Mouse (Mus musculus): ENCODE data around the gene Abhd16b. TPM values are rescaled to one million over a fixed set of nuclear protein-coding genes. Genes with fewer than 3 reads are reported as not detected.

Abhd16b gene
- total and polyA plus RNA-seq, 3 experiments, result 0.08 TPM; not detected in 2

GRCm38 (mm10) chr2:181453274-181453673 lies 39.7 kb upstream of the Abhd16b start:
- DNase-seq (ENCODE audit: low read depth, low spot score), result peak; percentile 50
- no peaks in the 10 kb centered on the region for H3K36me3 ChIP-seq (ENCODE audit: control insufficient read depth in 1 of 2, insufficient read depth in 2 of 2, low read length in 2 of 2)
- no peak overlapping the region for H3K4me3 ChIP-seq (ENCODE audit: control insufficient read depth in 1 of 2, insufficient read depth in 1 of 2, low read depth in 2 of 2, low read length in 2 of 2)
- H3K9me3 ChIP-seq (replicated peaks; ENCODE audit: insufficient read depth, low read length), result no peaks in the 10 kb centered on the region
- no peaks in the 10 kb centered on the region for H3K4me1 ChIP-seq (ENCODE audit: control insufficient read depth in 1 of 2, insufficient read depth in 2 of 2, low read length in 2 of 2)
- TF ChIP-seq RAD21 (IDR thresholded peaks at IDR 0.05; ENCODE audit: low read depth, low read length) (peak; percentile 30), SMC3 (IDR thresholded peaks at IDR 0.05; ENCODE audit: low read depth, low read length) (peak; percentile 34), UBTF (IDR thresholded peaks at IDR 0.05; ENCODE audit: borderline replicate concordance, insufficient read depth, low read depth, low read length) (no peak), NELFE (IDR thresholded peaks at IDR 0.05; ENCODE audit: low read depth, low read length) (no peak), MAX (IDR thresholded peaks at IDR 0.05; ENCODE audit: low read length) (no peak), CTCF (IDR thresholded peaks at IDR 0.05 in 2 of 3, conservative IDR thresholded peaks at IDR 0.05 in 1 of 3; ENCODE audit: control insufficient read depth in 1 of 3, insufficient read depth in 1 of 3, low read depth in 2 of 3, low read length in 3 of 3, poor library complexity in 1 of 3, severe bottlenecking in 1 of 3) (peak in 2 of 3 experiments; percentile 49 to 64; a peak in 4 of 6 replicates)
- no peak overlapping the region for H3K9ac ChIP-seq (ENCODE audit: control insufficient read depth, low read depth, low read length, poor library complexity, severe bottlenecking)
- H3K27ac ChIP-seq (ENCODE audit: control insufficient read depth, low read depth, low read length), result no peak overlapping the region
- peaks cover 7 to 11% of the 10 kb centered on the region in 2 experiments for H3K27me3 ChIP-seq (ENCODE audit: control insufficient read depth in 1 of 2, insufficient read depth in 2 of 2, low read length in 2 of 2)
- no peaks in the 10 kb centered on the region for H3K79me2 ChIP-seq (ENCODE audit: control insufficient read depth, insufficient read depth, low read length, poor library complexity)

- H3K27me3 ChIP-seq (ENCODE audit: control insufficient read depth in 1 of 2, insufficient read depth in 2 of 2, low read length in 2 of 2), result peaks cover 11 to 18% of the 10 kb centered on the region in 2 experiments
- TF ChIP-seq POLR2AphosphoS2 (IDR thresholded peaks at IDR 0.05; ENCODE audit: low read length) (no peak), BHLHE40 (IDR thresholded peaks at IDR 0.05; ENCODE audit: borderline replicate concordance, low read depth, low read length) (no peak), TCF12 (IDR thresholded peaks at IDR 0.05; ENCODE audit: low read depth, low read length) (no peak), USF2 (IDR thresholded peaks at IDR 0.05; ENCODE audit: borderline replicate concordance in 1 of 2, insufficient read depth in 1 of 2, low read depth in 1 of 2, low read length in 2 of 2) (no peak), E2F4 (IDR thresholded peaks at IDR 0.05; ENCODE audit: borderline replicate concordance, low read depth, low read length) (no peak), CTCF (IDR thresholded peaks at IDR 0.05 in 2 of 3, conservative IDR thresholded peaks at IDR 0.05 in 1 of 3; ENCODE audit: control insufficient read depth in 1 of 3, insufficient read depth in 1 of 3, low read depth in 2 of 3, low read length in 3 of 3, poor library complexity in 1 of 3, severe bottlenecking in 1 of 3) (no peak), GATA1 (IDR thresholded peaks at IDR 0.05; ENCODE audit: low read depth, low read length) (no peak), ZNF384 (IDR thresholded peaks at IDR 0.05; ENCODE audit: low read depth, low read length) (no peak), NRF1 (IDR thresholded peaks at IDR 0.05; ENCODE audit: insufficient read depth, low read depth, low read length, poor library complexity, severe bottlenecking) (no peak), KAT2A (conservative IDR thresholded peaks at IDR 0.05; ENCODE audit: low read depth, low read length) (no peak), CHD2 (IDR thresholded peaks at IDR 0.05; ENCODE audit: low read length) (no peak), HCFC1 (IDR thresholded peaks at IDR 0.05; ENCODE audit: low read depth, low read length) (no peak), NELFE (IDR thresholded peaks at IDR 0.05; ENCODE audit: low read depth, low read length) (no peak), POLR2A (IDR thresholded peaks at IDR 0.05; ENCODE audit: control insufficient read depth in 1 of 2, insufficient read depth in 1 of 2, low read depth in 1 of 2, low read length in 2 of 2, poor library complexity in 1 of 2) (no peak), ZMIZ1 (IDR thresholded peaks at IDR 0.05; ENCODE audit: low read depth, low read length) (no peak)
- no peak overlapping the region for H3K4me3 ChIP-seq (ENCODE audit: control insufficient read depth in 1 of 2, insufficient read depth in 1 of 2, low read depth in 2 of 2, low read length in 2 of 2)
- H3K9me3 ChIP-seq (replicated peaks; ENCODE audit: insufficient read depth, low read length), result no peaks in the 10 kb centered on the region
- no peaks in the 10 kb centered on the region for H3K4me1 ChIP-seq (ENCODE audit: control insufficient read depth in 1 of 2, insufficient read depth in 2 of 2, low read length in 2 of 2)
- no peak overlapping the region for H3K27ac ChIP-seq (ENCODE audit: control insufficient read depth, low read depth, low read length)
- no peak for DNase-seq (ENCODE audit: low read depth, low spot score)
- no peak overlapping the region for H3K9ac ChIP-seq (ENCODE audit: control insufficient read depth, low read depth, low read length, poor library complexity, severe bottlenecking)
- H3K36me3 ChIP-seq (ENCODE audit: control insufficient read depth in 1 of 2, insufficient read depth in 2 of 2, low read length in 2 of 2), result no peaks in the 10 kb centered on the region
- no peaks in the 10 kb centered on the region for H3K79me2 ChIP-seq (ENCODE audit: control insufficient read depth, insufficient read depth, low read length, poor library complexity)
Measured at GRCm38 (mm10) chr2:181455899-181456298, 37.1 kb upstream of the Abhd16b start.

Measured in MEL (cell line).